Mouse (Mus musculus): ENCODE results near the gene Cracr2a. TPM values are rescaled to one million over a fixed set of nuclear protein-coding genes. Genes with fewer than 3 reads are reported as not detected.

Gene Cracr2a
- total RNA-seq, 4 experiments from 2014 or later = 3.4 to 5.4 (median 3.6) TPM

DNA sequence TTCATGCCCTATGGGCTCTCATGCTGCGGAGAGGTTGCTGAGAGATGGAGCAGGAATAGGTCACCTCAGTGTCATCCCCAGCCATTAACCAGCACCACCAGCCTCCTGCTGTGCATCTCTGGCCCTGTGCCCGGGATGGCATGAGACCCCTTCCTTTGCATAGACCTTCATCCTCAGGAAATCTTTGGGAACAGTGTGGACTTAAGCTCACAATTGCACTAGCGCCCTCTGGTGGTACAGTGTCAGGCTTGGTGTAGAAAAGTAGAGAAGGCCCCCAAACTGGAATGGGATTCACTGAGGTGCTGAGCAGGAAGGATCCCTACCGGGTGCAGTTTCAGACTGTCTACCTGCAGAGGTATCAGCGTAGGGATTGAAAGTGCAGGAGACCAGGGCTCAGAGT lies 64.0 kb downstream of the Cracr2a start:
- DNase-seq (ENCODE audit: low spot score in 2 of 2) = peak; percentile 32

DNA sequence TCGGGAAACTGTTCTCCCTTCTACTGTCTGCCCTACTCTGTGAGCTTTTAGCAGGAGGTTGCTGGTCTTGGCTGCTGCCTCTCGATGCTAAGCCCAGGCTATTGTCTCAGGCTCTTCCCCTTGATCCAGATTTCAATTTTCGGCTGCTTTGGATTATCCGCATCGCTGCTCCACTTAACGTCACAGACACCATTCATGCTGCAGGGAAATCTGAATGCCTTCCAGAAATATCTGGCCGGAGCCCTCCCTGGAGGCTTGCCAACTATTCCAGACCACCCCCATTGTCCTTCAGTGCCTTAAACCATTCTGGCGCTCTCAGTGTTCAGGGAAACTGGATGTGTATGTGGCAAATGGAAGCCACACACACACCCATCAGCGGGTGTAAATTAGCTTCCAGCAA lies 66.3 kb downstream of the Cracr2a start:
- no peak for DNase-seq (ENCODE audit: low spot score in 2 of 2)

DNA sequence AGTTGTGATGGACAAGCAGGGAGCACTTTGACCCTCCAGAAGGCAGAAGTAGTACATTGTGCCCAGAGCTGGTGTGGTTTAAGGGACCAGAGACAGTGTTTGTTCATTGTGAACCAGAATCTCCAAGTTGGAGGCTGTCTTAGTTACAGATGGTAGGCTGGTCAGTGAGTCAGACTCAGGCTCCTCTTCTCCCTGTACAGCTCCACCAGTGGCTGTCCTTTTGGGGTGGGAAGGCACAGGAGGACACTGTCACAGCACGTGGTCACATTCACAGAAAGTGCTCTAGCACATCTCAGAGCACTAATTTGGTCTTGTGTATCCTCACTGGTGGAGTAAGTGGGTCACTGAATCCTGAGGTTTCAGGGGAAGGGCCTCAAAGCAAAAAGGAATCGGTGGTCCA lies 68.1 kb downstream of the Cracr2a start:
- no peak for DNase-seq (ENCODE audit: low spot score in 2 of 2)

GRCm38 (mm10) chr6:127634858-127635257 lies 73.7 kb downstream of the Cracr2a start:
- DNase-seq (ENCODE audit: low spot score in 2 of 2) = no peak

- no peak for DNase-seq (ENCODE audit: low spot score in 2 of 2)
These were observed 74.5 kb downstream of the Cracr2a start for GRCm38 (mm10) chr6:127635462-127636189.

DNA sequence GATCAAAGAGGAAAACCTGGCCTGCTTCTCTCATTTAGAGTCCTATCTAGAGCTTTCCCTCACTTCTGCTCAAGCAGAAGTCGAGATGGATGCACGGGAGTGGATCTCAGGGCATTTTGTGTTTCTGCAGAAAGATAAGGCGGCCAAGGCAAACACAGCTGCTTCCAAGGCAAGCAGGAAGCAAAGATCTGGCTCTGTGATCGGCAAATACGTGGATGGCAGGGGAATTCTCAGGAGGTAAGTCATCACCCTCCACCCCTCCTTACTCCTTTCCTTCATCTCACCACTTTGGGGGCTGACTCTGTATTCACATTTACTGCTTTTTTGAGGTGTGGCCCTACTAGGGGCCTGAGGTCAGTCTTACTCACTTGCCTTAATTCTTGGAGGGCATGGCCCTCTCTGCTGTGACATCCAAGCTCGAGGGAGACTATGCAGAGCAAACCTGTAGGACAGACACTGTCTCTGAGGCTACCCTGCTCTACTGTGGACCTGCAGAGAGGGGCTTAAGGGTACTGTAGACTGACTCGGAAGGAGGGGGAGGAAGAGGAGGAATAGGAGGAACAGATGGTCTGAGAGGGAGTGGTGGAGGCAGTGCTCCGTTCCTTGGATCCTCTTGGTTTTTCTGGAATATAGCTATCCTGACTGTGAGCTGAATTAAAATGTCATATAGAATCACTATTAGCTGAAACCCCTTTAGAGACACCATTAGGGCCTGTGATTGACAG lies 80.1 kb downstream of the Cracr2a start:
- DNase-seq (ENCODE audit: low spot score in 2 of 2) = no peak

GRCm38 (mm10) chr6:127655988-127656387 lies 94.8 kb downstream of the Cracr2a start:
- DNase-seq (ENCODE audit: low spot score in 2 of 2) = no peak

GRCm38 (mm10) chr6:127657152-127657551 lies 96.0 kb downstream of the Cracr2a start:
- no peak for DNase-seq (ENCODE audit: low spot score in 2 of 2)

- DNase-seq (ENCODE audit: low spot score in 2 of 2) = no peak
These were observed 98.3 kb downstream of the Cracr2a start for GRCm38 (mm10) chr6:127659472-127659871.

GRCm38 (mm10) chr6:127659966-127660365 lies 98.8 kb downstream of the Cracr2a start:
- DNase-seq (ENCODE audit: low spot score in 2 of 2) = no peak

DNA sequence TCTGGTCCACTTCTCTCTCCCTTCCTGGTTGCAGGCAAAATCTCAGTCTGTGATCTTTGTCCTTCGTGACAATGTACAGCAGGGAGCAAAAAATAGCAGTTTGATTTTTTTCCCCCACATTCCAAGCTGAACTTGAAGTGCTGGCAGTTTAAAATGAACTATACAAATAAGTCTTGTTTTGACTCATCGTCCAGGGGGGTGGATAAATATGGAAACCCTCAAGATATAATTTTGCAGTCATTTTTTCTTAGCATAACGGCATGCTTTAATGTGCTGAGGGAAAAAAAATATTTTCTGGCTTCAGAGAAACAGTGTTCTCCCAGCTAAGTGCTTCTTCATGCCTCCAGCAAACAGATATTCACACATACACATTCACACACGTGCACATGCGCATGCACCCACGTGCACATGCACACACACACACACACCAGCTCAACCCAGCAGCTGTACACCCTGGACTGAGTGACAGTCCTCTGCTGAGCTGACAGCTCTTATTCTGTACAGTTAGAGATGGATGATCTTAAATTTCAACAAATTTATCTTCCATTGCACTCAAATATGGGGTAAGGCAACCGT lies 100.7 kb downstream of the Cracr2a start:
- peak in 1 of 2 experiments; percentile 54 for DNase-seq (ENCODE audit: low spot score in 2 of 2)

GRCm38 (mm10) chr6:127663263-127663662 lies 102.1 kb downstream of the Cracr2a start:
- DNase-seq (ENCODE audit: low spot score in 2 of 2) = peak in 1 of 2 experiments; percentile 78

DNA sequence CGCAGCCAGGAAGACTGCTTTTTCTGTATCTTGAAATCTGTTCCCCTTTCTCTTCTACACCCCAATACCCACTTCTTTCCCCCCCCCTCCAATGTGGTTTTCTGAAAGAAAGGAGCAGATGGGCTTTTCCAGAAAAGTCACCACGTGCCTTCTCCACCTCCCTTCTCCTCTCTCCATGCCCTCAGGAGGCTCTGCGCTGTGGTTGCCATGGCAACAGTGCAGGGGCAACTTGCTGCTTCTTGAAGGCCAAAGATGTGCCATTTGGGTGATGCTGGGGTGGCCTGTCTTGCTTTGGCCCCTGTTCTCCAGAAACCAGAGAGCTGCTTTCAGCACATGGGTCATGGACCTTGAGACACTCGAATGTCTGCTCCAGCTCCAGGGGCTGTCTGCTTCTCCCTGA lies 108.2 kb downstream of the Cracr2a start:
- DNase-seq (ENCODE audit: low spot score in 2 of 2) = peak in 1 of 2 experiments; percentile 45

DNA sequence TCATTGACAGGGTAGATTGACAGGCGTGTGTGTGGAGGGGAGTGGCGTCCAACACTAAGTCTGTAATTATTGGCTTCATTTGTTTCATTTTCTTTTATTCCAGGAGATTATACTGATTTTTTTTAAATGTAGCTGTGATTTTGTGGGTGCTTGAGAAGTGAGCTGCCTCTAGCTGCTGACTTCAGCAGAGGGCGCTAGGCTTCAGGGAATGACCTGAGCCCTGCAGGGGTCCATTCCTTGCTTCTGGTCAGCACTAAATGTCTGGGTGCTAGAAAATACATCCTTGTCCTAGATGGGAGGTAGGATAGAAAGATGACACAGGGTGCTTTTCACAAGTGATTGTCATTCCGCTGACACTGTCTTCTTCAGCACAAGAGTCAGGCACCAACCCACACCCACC lies 108.9 kb downstream of the Cracr2a start:
- no peak for DNase-seq (ENCODE audit: low spot score in 2 of 2)

- DNase-seq (ENCODE audit: low spot score in 2 of 2) = no peak
These were observed 110.9 kb downstream of the Cracr2a start for GRCm38 (mm10) chr6:127672071-127672470.

GRCm38 (mm10) chr6:127676866-127677265 lies 115.7 kb downstream of the Cracr2a start:
- DNase-seq (ENCODE audit: low spot score in 2 of 2) = no peak

DNA sequence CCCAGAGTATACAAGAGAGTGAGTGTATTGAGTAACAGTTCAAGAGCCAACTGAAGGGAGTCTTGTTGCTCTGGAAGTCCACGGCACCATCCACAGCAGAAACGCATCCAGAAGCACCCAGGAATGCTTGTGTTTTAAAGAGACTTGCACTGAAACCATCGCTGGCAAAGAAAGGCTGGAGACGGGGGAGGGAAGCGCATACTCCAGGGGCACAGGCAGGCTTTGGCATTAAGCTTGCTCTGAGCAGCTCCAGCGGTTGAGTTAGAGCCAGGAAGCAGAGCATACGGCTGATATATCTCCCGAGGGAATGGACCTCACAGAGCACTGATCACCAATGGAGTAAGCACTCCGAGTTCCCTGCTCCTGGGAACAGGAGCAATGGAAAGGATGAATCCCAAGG lies 117.2 kb downstream of the Cracr2a start:
- no peak for DNase-seq (ENCODE audit: low spot score in 2 of 2)

GRCm38 (mm10) chr6:127678998-127679397 lies 117.9 kb downstream of the Cracr2a start:
- DNase-seq (ENCODE audit: low spot score in 2 of 2) = no peak

DNA sequence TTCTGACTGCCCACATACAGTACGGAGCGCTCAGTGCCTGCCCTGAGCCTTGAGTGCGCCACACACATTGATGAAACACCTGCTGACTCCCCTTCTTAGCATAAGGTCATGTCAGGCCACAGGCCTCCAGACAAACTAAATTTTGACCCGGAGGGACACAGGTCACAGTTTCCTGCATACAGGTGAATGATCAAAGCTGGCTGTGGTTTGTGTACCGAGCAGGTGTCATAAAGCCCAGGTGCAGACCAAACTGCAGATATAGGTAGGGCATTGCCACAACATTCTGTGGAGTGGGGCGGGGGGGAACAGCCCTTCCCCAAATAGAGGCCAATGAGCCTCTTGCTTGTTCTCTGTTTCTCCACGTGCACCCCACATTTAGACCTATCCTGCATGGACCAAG lies 119.6 kb downstream of the Cracr2a start:
- DNase-seq (ENCODE audit: low spot score in 2 of 2) = no peak

DNA sequence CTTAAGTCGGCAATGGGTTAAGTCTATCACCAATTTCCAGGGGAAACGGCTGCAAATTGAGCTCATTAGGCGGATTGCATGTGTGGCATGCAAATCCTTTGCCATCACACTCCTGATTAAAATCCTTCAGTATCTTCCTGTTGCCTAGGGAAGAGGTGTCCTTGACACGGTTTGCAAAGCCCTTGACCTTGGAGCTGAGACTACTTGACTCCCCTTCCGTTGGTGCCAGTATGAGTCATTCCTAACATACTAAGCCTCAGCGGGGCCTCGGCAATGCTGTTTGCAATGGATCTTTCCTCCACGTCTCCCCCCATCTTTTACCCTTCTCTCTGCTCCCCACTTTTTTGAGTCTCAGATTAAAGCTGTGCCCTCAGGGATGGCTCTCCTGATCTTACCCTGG lies 122.4 kb downstream of the Cracr2a start:
- DNase-seq (ENCODE audit: low spot score in 2 of 2) = no peak

GRCm38 (mm10) chr6:127684981-127685380 lies 123.8 kb downstream of the Cracr2a start:
- DNase-seq (ENCODE audit: low spot score in 2 of 2) = no peak

GRCm38 (mm10) chr6:127687181-127687860 lies 126.2 kb downstream of the Cracr2a start:
- no peak for DNase-seq (ENCODE audit: low spot score in 2 of 2)
